Mouse (Mus musculus) cortical plate, adult 2 months (tissue): ENCODE data around the gene Bcar3. TPM values are rescaled to one million over a fixed set of nuclear protein-coding genes. Genes with fewer than 3 reads are reported as not detected.
"Not testable (repeated sequence)": the region's sequence is repeated elsewhere in the genome, so short reads cannot be mapped to it uniquely, and the experiment has no call there.

Source experiments
- H3K27ac ChIP-seq: fragments of 200-500 bp; 2 replicates; pipeline ENCODE4 v1.5.1; 2012; ENCODE audit warnings: low read length, control low read depth, inconsistent platforms; ENCODE audit not compliant: insufficient read depth
- H3K4me1 ChIP-seq: fragments of 200-500 bp; 2 replicates; pipeline ENCODE4 v1.6.1; 2011; ENCODE audit warnings: low read length; ENCODE audit not compliant: control insufficient read depth, insufficient read depth
- H3K4me3 ChIP-seq: fragments of 200-500 bp; 2 replicates; pipeline ENCODE4 v1.5.1; 2011; ENCODE audit warnings: mild to moderate bottlenecking, low read length, control low read depth; ENCODE audit not compliant: insufficient read depth
- CTCF ChIP-seq: fragments of 200-500 bp; IDR thresholded peaks from 2 replicates; pipeline ENCODE4 v1.5.1; 2011; ENCODE audit warnings: mild to moderate bottlenecking, control low read depth, low read length; ENCODE audit not compliant: insufficient read depth; ENCODE audit errors: extremely low read depth
- POLR2A ChIP-seq: fragments of 200-500 bp; IDR thresholded peaks from 2 replicates; pipeline ENCODE4 v1.6.1; 2011; ENCODE audit warnings: mild to moderate bottlenecking, low read length, control low read depth; ENCODE audit not compliant: insufficient read depth; ENCODE audit errors: extremely low read depth
- polyA plus RNA-seq: library from polyadenylated mRNA; depleted of rRNA; stranded (reverse); fragments of >200 nt; gene quantifications from 2 replicates; pipeline ENCODE4 v1.2.3, GENCODE M21; 2012

Bcar3 gene
- polyA plus RNA-seq, 1 experiment = 15.8 TPM

DNA sequence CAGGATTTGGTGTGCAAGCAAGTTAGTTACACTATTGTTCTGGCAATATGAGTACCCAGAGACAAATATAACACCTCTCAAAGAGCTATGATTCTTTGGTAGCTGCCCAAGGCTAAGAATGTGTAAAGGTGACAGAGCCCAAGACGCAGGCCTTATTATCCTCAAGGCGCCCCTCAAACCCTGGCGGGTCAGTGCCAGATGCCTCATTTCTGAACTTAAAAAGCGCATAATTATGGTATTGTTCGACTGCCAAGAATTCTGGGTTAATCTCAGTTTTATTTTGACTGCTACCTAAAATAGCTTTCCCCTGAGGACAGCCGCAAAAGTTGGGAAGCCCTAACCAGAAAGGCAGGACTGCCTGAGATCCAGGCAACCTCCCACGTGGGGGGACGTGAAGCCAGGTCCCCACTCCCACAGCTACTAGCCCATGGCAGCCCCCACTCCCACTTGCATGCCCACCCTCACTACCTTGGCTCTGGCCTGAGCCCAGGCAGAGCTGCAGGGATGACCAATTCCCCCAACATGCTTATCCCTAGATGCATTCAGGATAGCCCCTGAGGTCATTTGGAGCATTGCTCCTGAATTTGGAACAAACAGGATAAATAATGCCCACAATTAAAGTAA is 83.0 kb downstream of the Bcar3 start:
- H3K27ac ChIP-seq = no peak overlapping the region
- H3K4me1 ChIP-seq = peaks cover 5% of the 10 kb centered on the region
- H3K4me3 ChIP-seq = no peak overlapping the region
- TF ChIP-seq CTCF (no peak), POLR2A (no peak)

DNA sequence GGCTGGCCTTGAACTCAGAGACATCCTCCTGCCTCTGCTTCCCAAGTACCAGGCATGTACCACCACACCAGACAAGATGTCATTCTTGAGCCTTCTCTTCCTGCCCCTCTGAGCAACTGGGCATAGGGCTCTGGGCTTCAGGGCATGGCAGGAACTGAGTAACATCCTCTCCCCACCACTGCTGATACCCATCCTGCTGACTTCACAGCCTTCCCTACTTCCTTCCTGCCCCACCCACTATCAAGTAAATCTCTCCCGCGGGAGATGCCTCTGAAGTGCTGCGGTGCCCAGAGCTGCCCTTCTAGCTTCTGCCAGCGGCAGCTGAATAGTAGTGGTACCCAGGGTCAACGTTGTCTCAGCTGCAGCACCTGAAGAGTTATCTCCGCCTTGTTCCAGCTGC is 84.7 kb downstream of the Bcar3 start:
- no peak overlapping the region for H3K27ac ChIP-seq
- peaks cover 2% of the 10 kb centered on the region; the same call in 1 of the 2 replicates for H3K4me1 ChIP-seq
- no peak overlapping the region for H3K4me3 ChIP-seq
- TF ChIP-seq CTCF (no peak), POLR2A (no peak)

DNA sequence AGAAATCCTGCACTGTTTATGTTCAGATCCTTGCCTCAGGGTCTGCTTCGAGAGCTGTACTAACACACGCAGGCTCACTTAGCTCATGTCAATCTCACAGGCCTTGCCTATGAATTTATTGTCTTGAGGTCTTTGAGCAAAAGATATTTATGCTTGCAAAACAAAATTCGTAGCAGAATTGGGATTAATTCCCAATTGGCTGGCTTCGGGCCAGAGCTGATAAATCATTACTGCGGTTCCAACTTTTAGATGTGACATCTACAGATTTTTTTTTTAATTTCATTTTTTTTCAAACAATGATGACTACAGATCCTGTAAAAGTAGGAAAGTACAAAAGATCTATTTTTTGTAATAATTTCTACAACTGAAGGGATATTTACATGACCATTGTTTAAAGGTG is 86.8 kb downstream of the Bcar3 start:
- H3K4me1 ChIP-seq = peaks cover 2% of the 10 kb centered on the region; the same call in 1 of the 2 replicates
- TF ChIP-seq CTCF (no peak), POLR2A (no peak)
- H3K4me3 ChIP-seq = no peak overlapping the region
- no peak overlapping the region for H3K27ac ChIP-seq

DNA sequence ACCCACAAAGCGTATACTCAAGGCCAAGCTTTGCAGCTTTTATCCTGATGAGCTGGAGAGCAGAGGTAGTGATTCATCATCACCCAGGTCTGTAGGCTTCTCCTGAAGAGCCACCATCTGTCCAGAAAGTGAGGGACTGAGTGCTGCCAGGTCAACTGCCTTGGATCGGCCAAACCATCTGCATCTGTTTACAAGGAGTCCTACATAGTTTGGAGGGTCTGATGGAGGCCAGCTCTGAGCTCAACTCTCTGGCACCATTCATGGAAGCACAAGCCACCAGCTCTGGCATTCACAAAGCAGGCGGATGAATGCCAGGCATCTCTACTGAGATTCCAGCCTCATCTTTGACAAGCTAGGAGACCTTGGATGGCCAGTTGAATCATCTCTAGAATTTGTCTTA is 87.7 kb downstream of the Bcar3 start:
- no peak overlapping the region for H3K4me3 ChIP-seq
- TF ChIP-seq CTCF = no peak
- TF ChIP-seq POLR2A = no peak
- no peak overlapping the region for H3K27ac ChIP-seq
- H3K4me1 ChIP-seq = peaks cover 2% of the 10 kb centered on the region; the same call in 1 of the 2 replicates

DNA sequence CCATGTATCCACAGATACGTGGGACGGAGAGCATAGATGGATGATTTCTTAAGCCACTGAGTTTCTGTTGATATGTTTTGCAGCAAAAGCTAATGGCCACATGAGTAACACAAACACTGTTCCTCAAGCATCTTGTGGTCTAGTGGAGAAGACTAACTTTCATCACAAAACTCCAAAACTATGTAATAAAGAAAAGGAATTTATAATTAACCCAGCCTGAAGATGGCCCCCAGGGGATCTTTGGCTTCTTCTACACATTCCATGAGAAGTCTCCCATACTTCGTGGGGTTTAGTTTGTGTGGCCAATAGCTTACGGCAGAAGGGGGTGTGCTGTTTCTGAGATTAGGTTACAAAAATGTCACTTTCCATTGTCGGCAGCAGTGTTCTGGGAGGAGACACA is 92.5 kb downstream of the Bcar3 start:
- TF ChIP-seq POLR2A = no peak
- no peak for TF ChIP-seq CTCF
- Histone ChIP-seq H3K4me1 (no peaks in the 10 kb centered on the region), H3K4me3 (no peak overlapping the region), H3K27ac (no peak overlapping the region)

DNA sequence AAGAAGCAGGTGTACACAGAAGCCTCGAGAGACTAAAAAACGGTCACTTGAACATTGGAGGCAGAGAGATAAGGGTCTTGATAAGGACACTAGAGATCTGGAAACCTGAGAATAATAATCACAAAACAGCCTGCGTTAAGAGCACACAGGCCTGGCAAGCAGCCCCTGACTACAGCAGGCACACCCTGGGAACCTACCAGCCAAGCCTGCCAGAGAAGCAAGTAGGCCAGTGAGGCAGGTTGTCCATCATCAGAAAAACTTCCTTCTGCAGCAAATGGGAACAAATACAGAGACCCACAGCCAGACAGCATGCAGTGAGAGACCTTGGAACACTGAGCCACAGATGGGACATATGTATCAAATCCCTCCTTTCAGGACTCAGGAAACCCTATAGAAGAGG is 93.8 kb downstream of the Bcar3 start:
- TF ChIP-seq CTCF (no peak), POLR2A (no peak)
- Histone ChIP-seq H3K27ac (no peak overlapping the region), H3K4me1 (no peaks in the 10 kb centered on the region), H3K4me3 (no peak overlapping the region)

DNA sequence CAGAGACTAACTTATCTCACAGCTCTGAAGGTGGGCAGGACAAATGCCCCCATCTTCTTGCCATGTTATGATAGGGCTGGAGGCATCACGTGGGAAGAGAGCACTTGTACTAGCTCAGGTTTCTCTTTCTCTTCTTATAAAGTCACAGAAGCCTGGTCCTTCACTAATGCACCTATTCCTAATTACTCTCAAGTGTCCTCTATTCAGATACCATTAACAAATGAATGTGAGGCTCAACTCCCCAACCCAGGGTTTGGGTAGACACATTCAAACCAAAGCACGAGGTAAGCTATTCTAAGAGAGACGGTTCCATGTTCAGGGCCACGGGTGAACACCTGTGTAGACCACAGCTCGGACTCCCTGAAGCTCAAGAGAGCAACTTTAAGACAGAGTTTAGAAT is 96.0 kb downstream of the Bcar3 start:
- Histone ChIP-seq H3K27ac (no peak overlapping the region), H3K4me1 (no peaks in the 10 kb centered on the region), H3K4me3 (no peak overlapping the region)
- TF ChIP-seq CTCF (no peak), POLR2A (no peak)

DNA sequence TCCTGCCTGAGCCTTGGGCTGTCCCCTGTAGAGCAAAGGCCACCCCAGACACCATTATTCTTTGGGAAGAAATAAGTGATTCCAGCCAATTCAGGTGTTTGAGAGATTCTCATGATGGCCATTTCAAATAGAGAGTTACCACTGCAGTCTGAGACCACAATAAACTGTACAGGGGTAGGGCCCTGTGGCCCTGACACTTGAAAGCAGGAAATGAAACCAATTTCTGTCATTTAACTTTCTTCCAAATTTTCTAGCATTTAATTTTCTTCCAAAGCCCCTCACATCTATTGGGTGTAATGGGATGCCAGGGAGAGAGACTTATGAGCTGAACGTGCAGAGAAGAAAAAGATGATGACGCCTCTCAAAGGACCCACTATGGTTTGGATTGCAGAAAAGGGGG is 97.2 kb downstream of the Bcar3 start:
- TF ChIP-seq POLR2A (no peak), CTCF (no peak)
- Histone ChIP-seq H3K4me3 (no peak overlapping the region), H3K4me1 (no peaks in the 10 kb centered on the region), H3K27ac (no peak overlapping the region)

DNA sequence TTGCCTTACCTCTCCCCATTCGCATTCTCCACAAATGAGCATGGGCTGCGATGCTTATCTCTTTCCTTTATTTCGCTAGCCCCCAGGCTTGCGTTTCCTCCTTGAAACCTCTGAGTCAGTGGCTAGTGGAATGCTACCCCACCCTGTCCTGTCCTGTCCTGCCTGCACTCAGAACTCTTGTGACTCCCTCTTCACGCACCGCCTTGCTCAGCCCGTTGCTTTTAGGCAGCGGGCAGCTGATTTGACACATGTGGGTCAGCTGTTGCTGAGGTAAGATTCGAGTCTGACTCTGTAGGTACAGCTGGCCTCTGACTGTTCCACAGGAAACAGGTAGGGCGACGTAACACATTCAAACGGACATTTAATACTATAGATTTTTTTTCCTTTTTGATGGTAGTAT is 97.9 kb downstream of the Bcar3 start:
- no peak overlapping the region for H3K4me3 ChIP-seq
- no peak overlapping the region for H3K27ac ChIP-seq
- TF ChIP-seq POLR2A (no peak), CTCF (no peak)
- H3K4me1 ChIP-seq = no peaks in the 10 kb centered on the region

DNA sequence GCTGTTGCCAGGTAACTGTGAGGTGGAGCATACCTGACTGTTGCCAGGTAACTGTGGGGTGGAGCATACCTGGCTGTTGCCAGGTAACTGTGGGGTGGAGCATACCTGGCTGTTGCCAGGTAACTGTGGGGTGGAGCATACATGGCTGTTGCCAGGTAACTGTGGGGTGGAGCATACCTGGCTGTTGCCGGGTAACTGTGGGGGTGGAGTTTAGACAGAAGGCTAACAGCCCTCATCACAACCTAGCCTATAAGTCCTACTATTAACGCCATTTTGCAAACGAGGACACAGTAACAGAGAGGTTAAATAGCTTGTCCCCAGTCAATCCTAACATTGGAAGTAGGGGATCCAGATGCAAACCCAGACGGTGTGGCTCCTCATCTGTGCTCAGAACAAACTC is 99.5 kb downstream of the Bcar3 start:
- not testable (repeated sequence) for H3K4me3 ChIP-seq

More for the DNA sequence above, 99.5 kb downstream of the Bcar3 start:
- H3K27ac ChIP-seq, H3K4me1 ChIP-seq: not testable (repeated sequence)
